8 mouse cellular contexts compared by ENCODE assay signal in genomic region chrX:123103291-123104260, GRCm38 (mm10). TPM values are rescaled to one million over a fixed set of nuclear protein-coding genes. Genes with fewer than 3 reads are reported as not detected.
DNase-seq lines count a peak whose midpoint lies in the region; ATAC-seq lines count a peak whose summit lies in the region.

Gene Cldn34c1, plus strand, starts transcription at chrX:123103495.

- peak; percentile 83 for DNase-seq in adrenal gland, adult 8-10 months
- peak; percentile 90 for DNase-seq in embryo, embryonic 11 days
- DNase-seq in gastrocnemius, postnatal 14 days = peak; percentile 82
- peak; percentile 49 to 73 for DNase-seq in left cerebral cortex, adult 9 months (ENCODE audit: low spot score in 2 of 2)
- peak; percentile 80 for DNase-seq in right cerebral cortex, adult 18-20 months
- DNase-seq in urinary bladder, adult 18-20 months (ENCODE audit: low spot score in 2 of 2) = peak; percentile 43 to 62

- ATAC-seq in inflammation-experienced regulatory T-cells, adult 6 months = peak; percentile 89
- peak; percentile 100 for ATAC-seq in megakaryocyte, adult 5-6 weeks (ENCODE audit: poor library complexity, severe bottlenecking)

- intact Hi-C loops in gastrocnemius, postnatal 14 days (cut with DNase I; ENCODE audit: low total_unique reads) = no loop called here

RNA-seq across cellular contexts. Expression of gene Cldn34c1, which starts in this region (rescaled TPM):
- total RNA-seq in adrenal gland, adult 8-10 months (2022) = 1 to 10 TPM; 3.3 to 9.1 (median 5.3) TPM
- 1 to 10 TPM; 1.9 to 2.1 TPM for total RNA-seq in gastrocnemius, postnatal 14 days (2021)
- 1 to 10 TPM in 1 of 3 experiments, under 1 TPM in 2; 0.68 to 3.1 (median 0.99) TPM for polyA plus RNA-seq in inflammation-experienced regulatory T-cells, adult 6 months (2017; shearing (Covaris generic))
- 1.2 and 1.9 TPM in 2 replicates for total RNA-seq in megakaryocyte, adult 5-6 weeks (2015)
- total RNA-seq in megakaryocyte, adult 5-6 weeks (2017) = 0.37 and 3.7 TPM in 2 replicates

Comparison
In these comparisons a context has a peak if more than half of its experiments do, and no peak if none do; other contexts are left out.
1. Peak in every context shown above with its lines: DNase-seq and ATAC-seq.